Mouse (Mus musculus) layer of hippocampus, postnatal 25 days (tissue): ENCODE measurements around the gene Gm28870. TPM values are rescaled to one million over a fixed set of nuclear protein-coding genes. Genes with fewer than 3 reads are reported as not detected.
"Not testable (repeated sequence)": the region's sequence is repeated elsewhere in the genome, so short reads cannot be mapped to it uniquely, and the experiment has no call there.

Experiments
- DNase-seq, 2 experiments: peaks; one replicate each; pipeline ENCODE4 v3.0.0; 2022; ENCODE audit warnings: mixed read lengths in 2 of 2, low spot score in 1 of 2; ENCODE audit errors: extremely low spot score in 1 of 2
- total RNA-seq, 2 experiments: library from RNA; stranded (reverse); gene quantifications; 2 replicates each; pipeline ENCODE4 v1.2.3; 2021

The Gm28870 gene
- total RNA-seq: not detected

GRCm38 (mm10) chrY:50096976-50097375 lies at the start of gene Gm28870:
Gene Gm28870, plus strand, starts transcription at chrY:50097276.
- DNase-seq: not testable (repeated sequence)
